Mouse (Mus musculus): ENCODE data around the gene Casp9. TPM values are rescaled to one million over a fixed set of nuclear protein-coding genes. Genes with fewer than 3 reads are reported as not detected.

The Casp9 gene
- 15.8 and 16.6 TPM in 2 replicates for polyA plus RNA-seq (2015; fragmentation: Nextera tagmentation; extraction: Ambion mirVana)

DNA sequence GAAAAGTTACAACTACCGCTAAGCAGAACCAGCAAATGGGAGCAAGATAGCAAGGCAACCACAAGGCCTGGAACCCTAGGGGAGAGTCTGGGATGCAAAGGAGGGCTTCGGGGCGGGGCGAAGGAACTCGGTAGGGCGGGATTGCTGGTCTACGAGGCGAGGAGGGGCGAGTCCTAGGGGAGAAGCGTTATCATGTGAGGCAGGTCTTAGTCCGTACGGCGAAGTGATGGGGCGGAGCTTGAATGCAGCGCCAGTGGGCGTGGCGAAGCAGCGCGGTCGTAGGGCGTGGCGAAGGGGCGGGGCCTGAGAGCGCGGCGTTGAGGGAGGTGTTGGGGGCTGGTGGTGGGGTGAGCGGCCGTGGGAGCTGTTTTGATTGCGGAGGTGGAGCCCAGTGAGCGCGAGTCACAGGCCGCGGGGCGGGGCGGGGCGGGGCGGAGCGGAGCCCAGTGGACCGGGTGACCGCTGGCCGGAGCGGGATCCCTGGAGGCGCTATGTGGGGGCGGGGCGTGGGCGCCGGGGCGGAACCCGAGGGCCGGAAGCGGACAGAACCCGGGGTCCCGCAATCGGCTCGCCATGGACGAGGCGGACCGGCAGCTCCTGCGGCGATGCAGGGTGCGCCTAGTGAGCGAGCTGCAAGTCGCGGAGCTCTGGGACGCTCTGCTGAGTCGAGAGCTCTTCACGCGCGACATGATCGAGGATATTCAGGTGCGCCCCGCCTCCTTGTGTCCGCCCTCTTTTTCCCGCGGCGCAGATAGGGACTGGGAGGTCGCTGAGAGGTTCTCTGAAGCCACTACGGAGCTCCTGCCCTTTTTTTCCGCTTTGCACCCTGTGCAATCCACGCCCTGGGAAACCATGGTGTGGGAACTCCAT, at the start of gene Casp9:
Gene Casp9 (plus strand): TSS at position 331 of the 870 bp plus-strand sequence.
- H3K36me3 ChIP-seq (ENCODE audit: control insufficient read depth, insufficient read depth): no peaks in the 10 kb centered on the region
- H3K27me3 ChIP-seq (replicated peaks; ENCODE audit: control insufficient read depth, insufficient read depth, low read length): no peaks in the 10 kb centered on the region
- ATAC-seq: peak; percentile 73
- H3K27ac ChIP-seq (ENCODE audit: low read length): peak within 1 kb of the TSS; percentile 91
- under 1% methylated on average over 80 of the region's 80 CpGs for WGBS
- H3K9me3 ChIP-seq (ENCODE audit: control insufficient read depth, low read length): no peaks in the 10 kb centered on the region
- H3K4me1 ChIP-seq (replicated peaks; ENCODE audit: control insufficient read depth, insufficient read depth, low read length): peaks cover 15% of the 10 kb centered on the region
- peak within 1 kb of the TSS; percentile 56 for H3K4me2 ChIP-seq (ENCODE audit: low read length)
- H3K9ac ChIP-seq (replicated peaks; ENCODE audit: low read depth, low read length): peak within 1 kb of the TSS; percentile 83
- peak within 1 kb of the TSS; percentile 85 for H3K4me3 ChIP-seq (replicated peaks; ENCODE audit: low read length)

DNA sequence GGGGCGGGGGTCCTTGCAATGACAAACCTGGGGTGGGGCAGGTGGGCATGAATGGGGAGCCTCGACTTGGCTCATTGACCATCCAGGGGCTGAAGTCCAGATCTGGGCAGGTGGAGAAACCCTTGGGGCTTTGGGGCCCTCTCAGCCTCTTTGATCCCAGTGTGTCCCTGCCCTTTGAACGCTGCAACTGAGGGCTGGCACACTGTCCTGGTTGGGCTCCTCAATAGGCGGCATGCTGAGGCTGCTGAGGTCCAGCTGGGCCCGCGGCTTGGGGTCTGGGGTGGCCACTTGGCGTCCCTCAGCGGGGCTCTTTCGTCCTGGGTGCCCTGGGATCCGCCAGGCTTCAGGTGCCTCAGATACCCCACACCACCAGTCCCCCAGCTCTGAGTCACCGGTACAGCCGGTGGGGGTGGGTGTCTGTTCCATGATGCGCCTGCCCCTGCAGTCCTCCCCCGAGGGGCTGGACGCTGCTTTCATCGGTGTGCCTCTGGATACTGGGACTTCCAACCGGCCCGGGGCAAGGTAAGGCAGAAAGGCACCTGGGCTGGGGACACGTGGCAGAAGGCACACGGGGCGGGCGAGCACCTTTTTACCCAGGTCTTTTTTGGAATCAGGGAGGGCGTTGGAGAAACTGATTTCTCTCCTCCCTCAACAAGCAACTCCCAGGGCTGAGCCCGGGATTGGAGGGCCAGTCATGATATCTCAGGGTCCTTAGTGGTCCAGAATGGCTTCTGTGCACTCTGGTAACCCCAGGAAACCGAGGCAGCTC, 46.6 kb upstream of the Casp9 start, which contains the start of gene Agmat:
Gene Agmat (plus strand): TSS at position 95 of the 769 bp plus-strand sequence.
- Histone ChIP-seq H3K27ac (ENCODE audit: low read length) (no peak within 1 kb of the TSS), H3K9me3 (ENCODE audit: control insufficient read depth, low read length) (no peaks in the 10 kb centered on the region), H3K4me3 (replicated peaks; ENCODE audit: low read length) (no peak within 1 kb of the TSS), H3K4me2 (ENCODE audit: low read length) (no peak within 1 kb of the TSS), H3K27me3 (replicated peaks; ENCODE audit: control insufficient read depth, insufficient read depth, low read length) (no peaks in the 10 kb centered on the region), H3K9ac (replicated peaks; ENCODE audit: low read depth, low read length) (no peak within 1 kb of the TSS), H3K36me3 (ENCODE audit: control insufficient read depth, insufficient read depth) (no peaks in the 10 kb centered on the region), H3K4me1 (replicated peaks; ENCODE audit: control insufficient read depth, insufficient read depth, low read length) (no peaks in the 10 kb centered on the region)
- ATAC-seq: no peak
- 22% methylated on average over 25 of the region's 25 CpGs for WGBS

DNA sequence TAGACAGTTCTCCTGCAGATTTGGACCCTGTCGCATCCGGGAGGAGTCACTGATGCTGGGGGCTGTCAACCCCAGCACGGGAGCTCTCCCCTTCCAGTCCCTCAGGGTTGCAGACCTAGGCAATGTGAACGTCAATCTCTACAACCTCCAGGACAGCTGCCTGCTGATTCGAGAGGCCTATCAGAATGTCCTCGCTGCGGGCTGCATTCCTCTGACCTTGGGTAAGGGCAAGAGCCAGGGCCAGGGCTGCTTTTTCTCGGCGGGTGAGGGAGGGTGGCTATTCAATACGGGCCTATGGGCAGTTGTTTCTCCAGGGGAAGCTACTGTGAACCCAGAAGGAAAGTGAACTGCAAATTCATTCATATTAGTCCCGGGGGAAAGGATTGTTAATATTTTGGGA, 43.9 kb upstream of the Casp9 start:
- ATAC-seq: no peak
- Histone ChIP-seq H3K27ac (ENCODE audit: low read length) (no peak overlapping the region), H3K4me2 (ENCODE audit: low read length) (no peak overlapping the region), H3K27me3 (replicated peaks; ENCODE audit: control insufficient read depth, insufficient read depth, low read length) (no peaks in the 10 kb centered on the region), H3K9ac (replicated peaks; ENCODE audit: low read depth, low read length) (no peak overlapping the region), H3K36me3 (ENCODE audit: control insufficient read depth, insufficient read depth) (no peaks in the 10 kb centered on the region), H3K4me3 (replicated peaks; ENCODE audit: low read length) (no peak overlapping the region), H3K9me3 (ENCODE audit: control insufficient read depth, low read length) (no peaks in the 10 kb centered on the region), H3K4me1 (replicated peaks; ENCODE audit: control insufficient read depth, insufficient read depth, low read length) (no peaks in the 10 kb centered on the region)
- WGBS: 50% methylated on average over 11 of the region's 11 CpGs

DNA sequence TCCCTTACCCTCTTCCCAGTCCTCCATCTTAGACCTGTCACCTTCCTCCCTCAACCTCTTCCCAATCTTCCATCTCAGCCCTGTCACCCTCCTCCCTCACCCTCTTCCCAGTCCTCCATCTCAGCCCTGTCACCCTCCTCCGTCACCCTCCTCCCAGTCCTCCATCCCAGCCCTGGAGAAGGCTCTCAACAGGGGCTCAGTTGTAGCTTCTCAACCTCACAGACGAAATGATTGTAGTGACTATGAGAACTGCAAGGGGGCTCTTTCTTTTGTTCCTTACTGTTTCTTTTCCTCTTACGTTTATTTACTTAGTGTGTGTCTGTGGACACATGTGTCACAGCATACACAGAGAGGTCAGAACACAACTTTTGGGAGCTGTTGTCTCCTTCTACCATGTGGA, 42.6 kb upstream of the Casp9 start:
- Histone ChIP-seq H3K9ac (replicated peaks; ENCODE audit: low read depth, low read length) (no peak overlapping the region), H3K27ac (ENCODE audit: low read length) (no peak overlapping the region), H3K36me3 (ENCODE audit: control insufficient read depth, insufficient read depth) (no peaks in the 10 kb centered on the region), H3K4me3 (replicated peaks; ENCODE audit: low read length) (no peak overlapping the region), H3K9me3 (ENCODE audit: control insufficient read depth, low read length) (no peaks in the 10 kb centered on the region), H3K4me1 (replicated peaks; ENCODE audit: control insufficient read depth, insufficient read depth, low read length) (no peaks in the 10 kb centered on the region), H3K27me3 (replicated peaks; ENCODE audit: control insufficient read depth, insufficient read depth, low read length) (no peaks in the 10 kb centered on the region), H3K4me2 (ENCODE audit: low read length) (no peak overlapping the region)
- no peak for ATAC-seq
- 63% methylated on average over 3 of the region's 3 CpGs for WGBS

DNA sequence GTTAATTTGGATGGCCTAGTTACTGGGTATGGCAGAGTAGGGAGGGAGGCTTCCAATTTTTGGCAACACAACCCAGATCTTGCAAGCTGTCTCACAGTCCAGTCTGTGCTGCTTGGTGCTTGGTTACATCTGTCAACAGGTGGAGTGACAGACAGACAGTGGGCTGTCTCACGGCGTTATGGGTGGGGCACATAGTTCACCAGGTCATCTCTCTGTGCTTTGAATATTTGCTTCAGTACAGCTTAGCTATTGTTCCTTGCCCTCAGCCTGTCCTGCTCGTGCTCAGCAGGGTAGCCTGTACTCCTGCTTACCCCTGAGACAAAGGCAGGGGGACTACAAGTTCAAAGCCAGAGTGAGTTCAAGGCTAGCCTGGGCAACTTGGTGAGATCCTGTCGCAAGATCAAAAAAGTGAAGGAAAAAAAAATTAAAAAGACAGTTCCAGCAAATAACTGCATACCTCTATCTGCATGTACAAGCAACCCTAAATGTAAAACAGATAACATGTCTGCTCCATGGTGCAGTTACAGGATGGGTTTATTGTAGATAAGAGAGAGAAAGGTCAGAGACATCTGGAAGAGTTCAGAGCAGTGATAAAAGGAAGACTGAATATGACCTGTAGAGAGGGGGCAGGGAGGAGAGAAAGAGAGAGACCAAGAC, 41.9 kb upstream of the Casp9 start:
- Histone ChIP-seq H3K4me3 (replicated peaks; ENCODE audit: low read length) (no peak overlapping the region), H3K27me3 (replicated peaks; ENCODE audit: control insufficient read depth, insufficient read depth, low read length) (no peaks in the 10 kb centered on the region), H3K9ac (replicated peaks; ENCODE audit: low read depth, low read length) (no peak overlapping the region), H3K9me3 (ENCODE audit: control insufficient read depth, low read length) (no peaks in the 10 kb centered on the region), H3K36me3 (ENCODE audit: control insufficient read depth, insufficient read depth) (no peaks in the 10 kb centered on the region), H3K4me2 (ENCODE audit: low read length) (no peak overlapping the region), H3K27ac (ENCODE audit: low read length) (no peak overlapping the region), H3K4me1 (replicated peaks; ENCODE audit: control insufficient read depth, insufficient read depth, low read length) (no peaks in the 10 kb centered on the region)
- WGBS: 59% methylated on average over 4 of the region's 4 CpGs
- ATAC-seq: no peak

DNA sequence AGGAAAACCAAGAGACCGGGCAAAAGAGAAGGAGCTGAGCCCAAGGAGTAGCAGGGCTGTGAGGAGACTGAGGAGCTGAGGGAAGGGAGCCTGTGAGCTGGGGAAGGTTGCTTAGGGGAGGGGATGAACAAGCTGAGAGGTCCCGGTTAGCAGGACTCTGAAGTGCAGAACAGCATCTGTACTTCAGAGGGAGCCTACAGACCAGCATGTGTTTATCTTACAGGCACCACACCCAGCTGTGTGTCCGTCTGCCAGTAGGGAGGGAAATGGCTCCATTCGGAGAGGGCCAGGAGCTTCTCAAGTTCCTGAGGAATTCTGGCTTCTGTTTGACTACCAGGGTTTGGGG, 41.4 kb upstream of the Casp9 start:
- no peaks in the 10 kb centered on the region for H3K36me3 ChIP-seq (ENCODE audit: control insufficient read depth, insufficient read depth)
- no peak overlapping the region for H3K4me3 ChIP-seq (replicated peaks; ENCODE audit: low read length)
- no peak overlapping the region for H3K27ac ChIP-seq (ENCODE audit: low read length)
- H3K4me2 ChIP-seq (ENCODE audit: low read length): no peak overlapping the region
- no peaks in the 10 kb centered on the region for H3K27me3 ChIP-seq (replicated peaks; ENCODE audit: control insufficient read depth, insufficient read depth, low read length)
- H3K9ac ChIP-seq (replicated peaks; ENCODE audit: low read depth, low read length): no peak overlapping the region
- no peaks in the 10 kb centered on the region for H3K9me3 ChIP-seq (ENCODE audit: control insufficient read depth, low read length)
- no peaks in the 10 kb centered on the region for H3K4me1 ChIP-seq (replicated peaks; ENCODE audit: control insufficient read depth, insufficient read depth, low read length)
- ATAC-seq: no peak
- WGBS: 19% methylated on average over 4 of the region's 4 CpGs

DNA sequence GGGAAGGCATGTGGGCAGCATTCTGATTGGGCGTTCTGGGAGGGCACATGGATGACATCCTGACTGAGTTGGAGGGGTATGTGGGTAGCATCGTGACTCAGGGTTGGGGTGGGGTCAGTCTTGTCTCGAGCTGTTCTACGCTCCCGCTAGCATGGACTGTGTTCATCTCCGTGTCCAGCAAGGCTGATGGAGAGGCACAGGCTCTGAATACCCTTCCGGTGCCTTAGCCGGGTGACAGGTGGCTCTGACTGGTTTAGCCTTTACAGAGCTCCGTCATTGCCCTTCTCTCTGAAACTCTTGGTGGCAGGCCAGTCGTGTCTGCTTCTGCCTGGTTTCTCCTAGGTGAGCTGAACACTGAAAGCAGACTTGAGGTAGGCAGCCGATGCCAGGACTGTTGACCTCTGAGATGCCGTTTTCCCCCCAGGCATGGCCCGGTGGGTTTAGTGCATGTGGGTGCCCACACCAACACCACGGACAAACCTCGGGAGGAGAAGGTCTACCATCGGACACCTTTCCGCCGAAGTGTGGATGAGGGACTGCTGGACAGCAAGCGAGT, 38.0 kb upstream of the Casp9 start:
- H3K9ac ChIP-seq (replicated peaks; ENCODE audit: low read depth, low read length): no peak overlapping the region
- no peaks in the 10 kb centered on the region for H3K36me3 ChIP-seq (ENCODE audit: control insufficient read depth, insufficient read depth)
- H3K27me3 ChIP-seq (replicated peaks; ENCODE audit: control insufficient read depth, insufficient read depth, low read length): no peaks in the 10 kb centered on the region
- WGBS: 93% methylated on average over 19 of the region's 19 CpGs
- H3K4me1 ChIP-seq (replicated peaks; ENCODE audit: control insufficient read depth, insufficient read depth, low read length): no peaks in the 10 kb centered on the region
- no peak overlapping the region for H3K4me3 ChIP-seq (replicated peaks; ENCODE audit: low read length)
- no peaks in the 10 kb centered on the region for H3K9me3 ChIP-seq (ENCODE audit: control insufficient read depth, low read length)
- ATAC-seq: no peak
- H3K4me2 ChIP-seq (ENCODE audit: low read length): no peak overlapping the region
- H3K27ac ChIP-seq (ENCODE audit: low read length): no peak overlapping the region

DNA sequence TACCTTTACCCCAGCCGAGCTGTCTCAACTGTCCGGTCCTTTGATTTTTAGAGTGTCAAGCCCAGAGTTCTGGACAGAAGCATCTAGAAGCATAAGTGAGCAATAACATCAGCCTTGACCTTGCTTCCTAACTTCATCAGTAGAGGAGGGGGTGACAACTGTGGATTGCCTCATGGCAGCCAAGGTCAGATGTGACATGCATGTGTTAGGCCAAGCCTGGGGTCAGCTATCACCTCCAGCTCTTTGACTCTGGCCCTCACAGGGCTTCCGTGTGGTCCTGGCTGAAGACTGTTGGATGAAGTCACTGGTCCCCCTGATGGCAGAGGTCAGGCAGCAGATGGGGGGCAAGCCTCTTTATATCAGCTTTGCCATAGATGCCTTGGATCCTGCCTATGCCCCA, 36.3 kb upstream of the Casp9 start:
- no peaks in the 10 kb centered on the region for H3K27me3 ChIP-seq (replicated peaks; ENCODE audit: control insufficient read depth, insufficient read depth, low read length)
- H3K9me3 ChIP-seq (ENCODE audit: control insufficient read depth, low read length): no peaks in the 10 kb centered on the region
- ATAC-seq: no peak
- H3K4me2 ChIP-seq (ENCODE audit: low read length): no peak overlapping the region
- peaks cover 3% of the 10 kb centered on the region; the same call in 1 of the 2 replicates for H3K36me3 ChIP-seq (ENCODE audit: control insufficient read depth, insufficient read depth)
- H3K9ac ChIP-seq (replicated peaks; ENCODE audit: low read depth, low read length): no peak overlapping the region
- no peak overlapping the region for H3K4me3 ChIP-seq (replicated peaks; ENCODE audit: low read length)
- no peak overlapping the region for H3K27ac ChIP-seq (ENCODE audit: low read length)
- 93% methylated on average over 3 of the region's 3 CpGs for WGBS
- no peaks in the 10 kb centered on the region for H3K4me1 ChIP-seq (replicated peaks; ENCODE audit: control insufficient read depth, insufficient read depth, low read length)

Data from forebrain, embryonic 16.5 days (tissue).